ENCODE assay signal across 19 mouse cellular contexts in the genomic region with DNA sequence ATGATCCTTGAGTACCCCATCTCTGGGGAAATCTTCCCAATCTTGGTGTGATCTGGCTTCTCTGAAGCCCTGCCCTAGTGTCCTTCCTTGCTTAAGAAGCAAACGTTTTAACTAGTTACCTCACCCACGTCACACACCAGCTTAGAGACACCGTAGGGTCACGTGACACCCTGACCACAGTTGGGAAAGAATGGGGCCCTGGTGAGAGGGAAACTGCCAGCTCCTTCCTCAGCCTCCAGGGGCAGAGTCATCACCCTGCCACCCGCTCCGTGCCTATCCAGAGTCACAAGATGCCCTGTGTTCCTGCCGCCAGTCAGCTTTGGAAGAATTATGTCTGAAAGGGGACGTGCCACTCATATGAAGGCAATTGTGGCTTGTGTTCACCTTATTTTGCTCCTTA. TPM values are rescaled to one million over a fixed set of nuclear protein-coding genes. Genes with fewer than 3 reads are reported as not detected.
DNase-seq lines count a peak whose midpoint lies in the region; ATAC-seq and TF ChIP-seq lines count a peak whose summit lies in the region.
"Had no signal": no experiment of that assay in that cellular context is flagged by ENCODE, and none has a peak within 500 bp of the region (broad histone marks: within the 10 kb centered on the region; RNA-seq: fewer than 3 reads in every experiment).

No protein-coding gene starts in this region.

- no peak for DNase-seq in lung, embryonic 14.5 days
- no peak for DNase-seq in lung, postnatal 10 days
- DNase-seq in R1 (ENCODE audit: low read depth, low spot score): peak; percentile 76
- DNase-seq in urinary bladder, postnatal 36 days (ENCODE audit: low spot score in 2 of 2): no peak
- no peak for DNase-seq in spleen, postnatal 36 days (ENCODE audit: low spot score in 2 of 2)
- DNase-seq in thymus, postnatal 10 days (ENCODE audit: low spot score in 2 of 2): no peak
- DNase-seq: adrenal gland, postnatal 36 days; heart, adult 2 months; kidney, adult 8-10 months; kidney, postnatal 4 days; retina, postnatal 1 day; thymus, postnatal 25 days had no signal

- no peak overlapping the region for H3K9ac ChIP-seq in lung, embryonic 14.5 days
- no peak overlapping the region for H3K9ac ChIP-seq in intestine, postnatal 0 days (ENCODE audit: low read depth, low read length)
- H3K9ac ChIP-seq: forebrain, embryonic 13.5 days; hindbrain, embryonic 14.5 days; limb, embryonic 15.5 days; neural tube, embryonic 15.5 days had no signal

- no peak overlapping the region for H3K4me3 ChIP-seq in lung, embryonic 14.5 days (ENCODE audit: low read depth, low read length)
- H3K4me3 ChIP-seq in intestine, postnatal 0 days (ENCODE audit: low read depth, low read length): no peak overlapping the region
- H3K4me3 ChIP-seq: forebrain, embryonic 13.5 days; heart, adult 2 months; limb, embryonic 15.5 days; neural tube, embryonic 15.5 days had no signal

- ATAC-seq in lung, embryonic 14.5 days (ENCODE audit: insufficient read depth): 0 out of 2 replicates have a peak, but pooled peaks have one; percentile 49
- ATAC-seq in intestine, postnatal 0 days: peak; percentile 88
- peak; percentile 88 for ATAC-seq in megakaryocyte, adult 5-6 weeks (ENCODE audit: poor library complexity, severe bottlenecking)
- ATAC-seq: forebrain, embryonic 13.5 days had no signal

- H3K4me2 ChIP-seq in lung, embryonic 14.5 days: no peak overlapping the region
- H3K4me2 ChIP-seq in intestine, postnatal 0 days (replicated peaks; ENCODE audit: low read depth): no peak overlapping the region
- H3K4me2 ChIP-seq: forebrain, embryonic 13.5 days; hindbrain, embryonic 14.5 days; limb, embryonic 15.5 days; neural tube, embryonic 15.5 days had no signal

- 69% methylated on average over 8 of the region's 8 CpGs for WGBS in lung, embryonic 14.5 days
- WGBS in intestine, postnatal 0 days: 42% methylated on average over 8 of the region's 8 CpGs

- no peaks in the 10 kb centered on the region for H3K9me3 ChIP-seq in lung, embryonic 14.5 days (ENCODE audit: low read depth, low read length)
- H3K9me3 ChIP-seq in intestine, postnatal 0 days (ENCODE audit: control insufficient read depth): no peaks in the 10 kb centered on the region
- H3K9me3 ChIP-seq: forebrain, embryonic 13.5 days; G1E; limb, embryonic 15.5 days; neural tube, embryonic 15.5 days had no signal

- TF ChIP-seq CTCF in lung, embryonic 14.5 days (IDR thresholded peaks at IDR 0.05; ENCODE audit: low read depth): no peak
- TF ChIP-seq CTCF in intestine, postnatal 0 days (IDR thresholded peaks at IDR 0.05; ENCODE audit: low read depth): peak; percentile 55

- H3K27me3 ChIP-seq in lung, embryonic 14.5 days (ENCODE audit: insufficient read depth, low read length): no peaks in the 10 kb centered on the region
- no peaks in the 10 kb centered on the region for H3K27me3 ChIP-seq in intestine, postnatal 0 days (replicated peaks; ENCODE audit: control insufficient read depth, insufficient read depth, low read length)
- H3K27me3 ChIP-seq: forebrain, embryonic 13.5 days; limb, embryonic 15.5 days; neural tube, embryonic 15.5 days had no signal

- H3K27ac ChIP-seq in lung, embryonic 14.5 days (ENCODE audit: low read depth): no peak overlapping the region
- H3K27ac ChIP-seq in intestine, postnatal 0 days (ENCODE audit: low read depth, low read length): peak overlapping the region; percentile 50; the same call in 1 of the 2 replicates
- H3K27ac ChIP-seq: forebrain, embryonic 13.5 days; heart, adult 2 months; hindbrain, embryonic 14.5 days; limb, embryonic 15.5 days; neural tube, embryonic 15.5 days had no signal

- no peaks in the 10 kb centered on the region for H3K4me1 ChIP-seq in lung, embryonic 14.5 days (ENCODE audit: insufficient read depth)
- H3K4me1 ChIP-seq in intestine, postnatal 0 days (replicated peaks; ENCODE audit: control insufficient read depth, insufficient read depth, low read length): no peaks in the 10 kb centered on the region; the same call in 1 of the 2 replicates
- H3K4me1 ChIP-seq: limb, embryonic 15.5 days had no signal

- peaks cover 5% of the 10 kb centered on the region; the same call in 1 of the 2 replicates for H3K36me3 ChIP-seq in lung, embryonic 14.5 days (ENCODE audit: insufficient read depth)
- 0 out of 2 replicates have a peak, but pooled peaks cover 14% of the 10 kb centered on the region for H3K36me3 ChIP-seq in intestine, postnatal 0 days (ENCODE audit: control insufficient read depth, insufficient read depth)
- H3K36me3 ChIP-seq: G1E; neural tube, embryonic 15.5 days had no signal

RNA-seq across cellular contexts. Expression of gene Dcbld1, which starts 51.2 kb away (rescaled TPM):
- 23.4 and 24.5 TPM in 2 replicates for polyA plus RNA-seq in lung, embryonic 14.5 days (2014; fragmentation: Nextera tagmentation; extraction: Ambion mirVana)
- 36.7 and 37.3 TPM in 2 replicates for polyA plus RNA-seq in intestine, postnatal 0 days (2015; fragmentation: Nextera tagmentation; extraction: Ambion mirVana)
- 0.48 TPM in 1 of 2 replicates, not detected in the other for total RNA-seq in megakaryocyte, adult 5-6 weeks (2015)
- not detected in 2 replicates for total RNA-seq in megakaryocyte, adult 5-6 weeks (2017)
- polyA plus RNA-seq: G1E had no signal
